Mouse (Mus musculus) heart, embryonic 12.5 days (tissue): ENCODE measurements around the gene Pigl. TPM values are rescaled to one million over a fixed set of nuclear protein-coding genes. Genes with fewer than 3 reads are reported as not detected.

Experiments used
- ATAC-seq: fragments of 200-750 bp; cut with Nextera tagmentation; 2 replicates; pipeline ENCODE4 v1.8.0; 2017; ENCODE audit warnings: moderate TSS enrichment, moderate library complexity; ENCODE audit not compliant: insufficient number of reproducible peaks, low FRiP score
- H3K27ac ChIP-seq: fragments of 300-500 bp; sonication (generic); 2 replicates; pipeline ENCODE4 v1.5.1; 2016; ENCODE audit warnings: mild to moderate bottlenecking, moderate library complexity; ENCODE audit not compliant: poor library complexity, severe bottlenecking
- H3K27me3 ChIP-seq: fragments of 300-500 bp; sonication (generic); replicated peaks from 2 replicates; pipeline ENCODE4 v1.6.1; 2016; ENCODE audit warnings: mild to moderate bottlenecking, moderate library complexity
- H3K36me3 ChIP-seq: fragments of 300-500 bp; sonication (generic); 2 replicates; pipeline ENCODE4 v1.6.1; 2016; ENCODE audit warnings: mild to moderate bottlenecking, moderate library complexity
- H3K4me1 ChIP-seq: fragments of 300-500 bp; sonication (generic); replicated peaks from 2 replicates; pipeline ENCODE4 v1.6.1; 2016; ENCODE audit warnings: mild to moderate bottlenecking
- H3K4me2 ChIP-seq: fragments of 300-500 bp; sonication (generic); 2 replicates; pipeline ENCODE4 v1.6.1; 2016; ENCODE audit warnings: mild to moderate bottlenecking, moderate library complexity
- H3K4me3 ChIP-seq: fragments of 300-500 bp; sonication (generic); 2 replicates; pipeline ENCODE4 v1.5.1; 2016; ENCODE audit warnings: mild to moderate bottlenecking
- H3K9ac ChIP-seq: fragments of 300-500 bp; sonication (generic); 2 replicates; pipeline ENCODE4 v1.6.1; 2016; ENCODE audit warnings: mild to moderate bottlenecking, moderate library complexity
- H3K9me3 ChIP-seq: fragments of 300-500 bp; sonication (generic); replicated peaks from 2 replicates; pipeline ENCODE4 v1.6.1; 2016; ENCODE audit warnings: mild to moderate bottlenecking, moderate library complexity
- WGBS: fragments of 180-500 bp; shearing (Covaris S2); methylation state at CpG from one replicate; pipeline ENCODE4 v1.1.7; 2016; 5-methylcytosine and 5-hydroxymethylcytosine counted together
- polyA plus RNA-seq: library from polyadenylated mRNA; unstranded; fragments of >200 nt; fragmentation: Nextera tagmentation; extraction: Ambion mirVana; gene quantifications from 2 replicates; pipeline ENCODE4 v1.2.1, GENCODE M21; 2016

Pigl gene
- polyA plus RNA-seq, result 10.3 and 10.7 TPM in 2 replicates

- peak within 1 kb of the TSS; percentile 84 for H3K4me3 ChIP-seq
- WGBS, result under 1% methylated on average over 33 of the region's 33 CpGs
- H3K36me3 ChIP-seq, result peaks cover 2% of the 10 kb centered on the region; the same call in 1 of the 2 replicates
- H3K27ac ChIP-seq, result peak within 1 kb of the TSS; percentile 98
- H3K4me1 ChIP-seq, result peaks cover 6% of the 10 kb centered on the region
- no peaks in the 10 kb centered on the region for H3K27me3 ChIP-seq
- peak; percentile 56 for ATAC-seq
- H3K9me3 ChIP-seq, result no peaks in the 10 kb centered on the region
- peak within 1 kb of the TSS; percentile 79 for H3K4me2 ChIP-seq
- H3K9ac ChIP-seq, result peak within 1 kb of the TSS; percentile 97
These were observed at the start of gene Pigl, which contains the start of gene Ncor1 for GRCm38 (mm10) chr11:62458276-62458724. Gene Pigl (plus strand): TSS chr11:62458460. Gene Ncor1 (minus strand): TSS chr11:62458541.

- WGBS, result 88% methylated on average over 2 of the region's 2 CpGs
These were observed 49.4 kb upstream of the Pigl start for GRCm38 (mm10) chr11:62408848-62409247.

GRCm38 (mm10) chr11:62409611-62410010 lies 48.6 kb upstream of the Pigl start:
- Histone ChIP-seq H3K9ac (no peak overlapping the region), H3K4me2 (no peak overlapping the region), H3K4me3 (no peak overlapping the region), H3K27me3 (no peaks in the 10 kb centered on the region), H3K36me3 (peaks cover 51% of the 10 kb centered on the region), H3K9me3 (no peaks in the 10 kb centered on the region), H3K4me1 (peaks cover 4% of the 10 kb centered on the region; the same call in 1 of the 2 replicates), H3K27ac (no peak overlapping the region)
- ATAC-seq, result no peak
- WGBS, result 98% methylated on average over 1 of the region's 1 CpGs

More at GRCm38 (mm10) chr11:62408848-62409247, 49.4 kb upstream of the Pigl start:
- Histone ChIP-seq H3K9me3 (no peaks in the 10 kb centered on the region), H3K4me1 (peaks cover 4% of the 10 kb centered on the region; the same call in 1 of the 2 replicates), H3K9ac (no peak overlapping the region), H3K27ac (no peak overlapping the region), H3K27me3 (no peaks in the 10 kb centered on the region), H3K4me3 (no peak overlapping the region), H3K36me3 (peaks cover 45% of the 10 kb centered on the region), H3K4me2 (no peak overlapping the region)
- no peak for ATAC-seq

GRCm38 (mm10) chr11:62415026-62415425 lies 43.2 kb upstream of the Pigl start:
- Histone ChIP-seq H3K36me3 (peaks cover 66% of the 10 kb centered on the region), H3K4me2 (no peak overlapping the region), H3K9ac (no peak overlapping the region), H3K4me3 (no peak overlapping the region), H3K27me3 (no peaks in the 10 kb centered on the region), H3K4me1 (peaks cover 4% of the 10 kb centered on the region; the same call in 1 of the 2 replicates), H3K27ac (no peak overlapping the region), H3K9me3 (no peaks in the 10 kb centered on the region)
- ATAC-seq, result no peak
- 93% methylated on average over 4 of the region's 4 CpGs for WGBS

- Histone ChIP-seq H3K27ac (no peak overlapping the region), H3K4me2 (no peak overlapping the region), H3K27me3 (no peaks in the 10 kb centered on the region), H3K36me3 (peaks cover 41% of the 10 kb centered on the region), H3K4me1 (peaks cover 7% of the 10 kb centered on the region), H3K9ac (no peak overlapping the region), H3K9me3 (no peaks in the 10 kb centered on the region), H3K4me3 (no peak overlapping the region)
- WGBS, result 84% methylated on average over 2 of the region's 2 CpGs
- no peak for ATAC-seq
These were observed 33.7 kb upstream of the Pigl start for GRCm38 (mm10) chr11:62424525-62424924.

GRCm38 (mm10) chr11:62426266-62426665 lies 32.0 kb upstream of the Pigl start:
- H3K9me3 ChIP-seq, result no peaks in the 10 kb centered on the region
- no peaks in the 10 kb centered on the region for H3K27me3 ChIP-seq
- H3K4me1 ChIP-seq, result peaks cover 7% of the 10 kb centered on the region
- H3K4me2 ChIP-seq, result no peak overlapping the region
- H3K36me3 ChIP-seq, result peaks cover 43% of the 10 kb centered on the region
- no peak overlapping the region for H3K9ac ChIP-seq
- no peak overlapping the region for H3K27ac ChIP-seq
- 67% methylated on average over 5 of the region's 5 CpGs for WGBS
- ATAC-seq, result no peak
- H3K4me3 ChIP-seq, result no peak overlapping the region

GRCm38 (mm10) chr11:62427105-62427504 lies 31.2 kb upstream of the Pigl start:
- no peak for ATAC-seq
- WGBS, result 81% methylated on average over 2 of the region's 3 CpGs
- H3K9me3 ChIP-seq, result no peaks in the 10 kb centered on the region

GRCm38 (mm10) chr11:62432211-62432610 lies 26.0 kb upstream of the Pigl start:
- Histone ChIP-seq H3K4me3 (no peak overlapping the region), H3K9me3 (no peaks in the 10 kb centered on the region), H3K27me3 (no peaks in the 10 kb centered on the region), H3K4me2 (no peak overlapping the region), H3K27ac (no peak overlapping the region), H3K4me1 (no peaks in the 10 kb centered on the region), H3K36me3 (peaks cover 38% of the 10 kb centered on the region), H3K9ac (no peak overlapping the region)
- WGBS, result 82% methylated on average over 2 of the region's 2 CpGs
- no peak for ATAC-seq

More at GRCm38 (mm10) chr11:62427105-62427504, 31.2 kb upstream of the Pigl start:
- Histone ChIP-seq H3K4me2 (no peak overlapping the region), H3K9ac (no peak overlapping the region), H3K27ac (no peak overlapping the region), H3K27me3 (no peaks in the 10 kb centered on the region), H3K4me1 (peaks cover 7% of the 10 kb centered on the region), H3K4me3 (no peak overlapping the region), H3K36me3 (peaks cover 38% of the 10 kb centered on the region)

- no peak overlapping the region for H3K27ac ChIP-seq
- H3K4me2 ChIP-seq, result no peak overlapping the region
- 91% methylated on average over 9 of the region's 9 CpGs for WGBS
- no peak overlapping the region for H3K9ac ChIP-seq
- H3K4me1 ChIP-seq, result peaks cover 11% of the 10 kb centered on the region
- no peaks in the 10 kb centered on the region for H3K9me3 ChIP-seq
- no peak overlapping the region for H3K4me3 ChIP-seq
- H3K36me3 ChIP-seq, result peaks cover 20% of the 10 kb centered on the region
- no peaks in the 10 kb centered on the region for H3K27me3 ChIP-seq
- no peak for ATAC-seq
These were observed 17.5 kb upstream of the Pigl start for GRCm38 (mm10) chr11:62440670-62441315.

- H3K36me3 ChIP-seq, result peaks cover 22% of the 10 kb centered on the region
- H3K27ac ChIP-seq, result no peak overlapping the region
- H3K9ac ChIP-seq, result no peak overlapping the region
- no peak for ATAC-seq
- H3K4me2 ChIP-seq, result no peak overlapping the region
- peaks cover 8% of the 10 kb centered on the region for H3K4me1 ChIP-seq
- WGBS, result 91% methylated on average over 3 of the region's 3 CpGs
- H3K4me3 ChIP-seq, result no peak overlapping the region
- H3K9me3 ChIP-seq, result no peaks in the 10 kb centered on the region
- H3K27me3 ChIP-seq, result no peaks in the 10 kb centered on the region
These were observed 12.5 kb upstream of the Pigl start for GRCm38 (mm10) chr11:62445799-62446198.

GRCm38 (mm10) chr11:62448971-62449370 lies 9.3 kb upstream of the Pigl start:
- no peak overlapping the region for H3K4me3 ChIP-seq
- no peaks in the 10 kb centered on the region for H3K9me3 ChIP-seq
- peaks cover 21% of the 10 kb centered on the region for H3K36me3 ChIP-seq
- ATAC-seq, result no peak
- 0 out of 2 replicates have a peak, but pooled peaks cover 3% of the 10 kb centered on the region for H3K4me1 ChIP-seq
- H3K27me3 ChIP-seq, result no peaks in the 10 kb centered on the region
- 91% methylated on average over 6 of the region's 6 CpGs for WGBS
- no peak overlapping the region for H3K4me2 ChIP-seq
- no peak overlapping the region for H3K9ac ChIP-seq
- no peak overlapping the region for H3K27ac ChIP-seq
